Mouse (Mus musculus) midbrain, embryonic 13.5 days (tissue): Measurements from ENCODE around the gene Foxj1. TPM values are rescaled to one million over a fixed set of nuclear protein-coding genes. Genes with fewer than 3 reads are reported as not detected.
"Not testable (repeated sequence)": the region's sequence is repeated elsewhere in the genome, so short reads cannot be mapped to it uniquely, and the experiment has no call there.

Experiments used
- ATAC-seq: fragments of 200-750 bp; cut with Nextera tagmentation; 2 replicates; pipeline ENCODE4 v1.8.0; 2017; ENCODE audit warnings: mild to moderate bottlenecking, moderate TSS enrichment, moderate library complexity
- H3K27ac ChIP-seq: fragments of 300-500 bp; sonication (generic); 2 replicates; pipeline ENCODE4 v1.5.1; 2015; ENCODE audit warnings: inconsistent platforms, mild to moderate bottlenecking, moderate library complexity
- H3K27me3 ChIP-seq: fragments of 300-500 bp; sonication (generic); 2 replicates; pipeline ENCODE4 v1.6.1; 2015; ENCODE audit warnings: mild to moderate bottlenecking, inconsistent platforms
- H3K36me3 ChIP-seq: fragments of 300-500 bp; sonication (generic); 2 replicates; pipeline ENCODE4 v1.6.1; 2015; ENCODE audit warnings: mild to moderate bottlenecking, inconsistent platforms
- H3K4me1 ChIP-seq: fragments of 300-500 bp; sonication (generic); replicated peaks from 2 replicates; pipeline ENCODE4 v1.6.1; 2015; ENCODE audit warnings: inconsistent platforms
- H3K4me2 ChIP-seq: fragments of 300-500 bp; sonication (generic); replicated peaks from 2 replicates; pipeline ENCODE4 v1.6.1; 2015; ENCODE audit warnings: moderate library complexity, mild to moderate bottlenecking, inconsistent platforms
- H3K4me3 ChIP-seq: fragments of 300-500 bp; sonication (generic); replicated peaks from 2 replicates; pipeline ENCODE4 v1.5.1; 2015; ENCODE audit warnings: mild to moderate bottlenecking, inconsistent platforms
- H3K9ac ChIP-seq: fragments of 300-500 bp; sonication (generic); replicated peaks from 2 replicates; pipeline ENCODE4 v1.6.1; 2015; ENCODE audit warnings: mild to moderate bottlenecking, inconsistent platforms
- H3K9me3 ChIP-seq: fragments of 300-500 bp; sonication (generic); 2 replicates; pipeline ENCODE4 v1.6.1; 2016; ENCODE audit warnings: mild to moderate bottlenecking, inconsistent platforms
- WGBS: fragments of 180-500 bp; shearing (Covaris S2); methylation state at CpG from one replicate; pipeline ENCODE4 v1.1.7; 2015; 5-methylcytosine and 5-hydroxymethylcytosine counted together
- polyA plus RNA-seq: library from polyadenylated mRNA; unstranded; fragments of >200 nt; fragmentation: Nextera tagmentation; extraction: Ambion mirVana; gene quantifications from 2 replicates; pipeline ENCODE4 v1.2.1, GENCODE M21; 2015

Gene Foxj1
- polyA plus RNA-seq, 1 experiment from 2014 or later: 12.4 TPM

DNA sequence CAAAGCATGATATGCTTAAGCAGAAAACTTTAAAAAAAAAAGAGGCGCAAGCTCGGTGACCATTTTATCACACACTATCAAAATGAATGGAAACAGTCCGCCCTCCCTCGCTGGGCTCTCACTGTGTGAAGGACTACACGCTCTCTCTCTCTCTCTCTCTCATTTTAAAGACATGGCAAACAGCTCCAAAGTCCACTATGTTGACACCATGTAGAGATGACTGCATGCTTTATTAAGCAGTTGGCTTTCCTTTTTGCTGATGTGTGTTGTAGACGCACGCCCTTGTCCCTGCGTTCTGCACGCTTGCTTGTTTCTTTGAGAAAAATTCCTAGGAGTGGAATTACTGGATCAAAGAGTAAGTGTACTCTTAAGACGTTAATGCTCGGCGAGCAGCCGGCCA is 30.2 kb upstream of the Foxj1 start:
- H3K9ac ChIP-seq: no peak overlapping the region
- H3K4me2 ChIP-seq: no peak overlapping the region
- no peaks in the 10 kb centered on the region for H3K9me3 ChIP-seq
- H3K27me3 ChIP-seq: no peaks in the 10 kb centered on the region
- peaks cover 10% of the 10 kb centered on the region; the same call in 1 of the 2 replicates for H3K4me1 ChIP-seq
- no peak overlapping the region for H3K27ac ChIP-seq
- 41% methylated on average over 13 of the region's 13 CpGs for WGBS
- peaks cover 21% of the 10 kb centered on the region for H3K36me3 ChIP-seq
- no peak for ATAC-seq
- H3K4me3 ChIP-seq: no peak overlapping the region

DNA sequence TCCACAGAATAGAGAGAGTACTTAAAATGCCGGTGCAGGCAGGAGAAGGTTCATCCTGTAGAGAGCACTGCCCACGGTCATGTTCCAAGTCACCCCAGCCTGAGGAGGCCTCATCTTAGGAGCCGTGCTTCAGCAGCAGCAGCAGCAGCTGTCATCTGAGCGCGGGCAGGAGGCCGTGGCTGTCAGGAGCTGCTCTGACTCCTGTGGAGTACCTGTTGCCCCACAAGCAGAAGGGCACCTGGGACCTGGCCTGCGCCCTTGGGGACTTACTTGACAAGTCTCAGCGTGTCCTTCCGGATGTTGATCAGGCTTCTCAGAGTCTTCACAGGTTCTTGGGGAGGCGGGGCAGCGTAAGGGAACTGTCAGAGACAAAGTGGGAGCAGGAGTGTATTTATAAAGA is 26.8 kb upstream of the Foxj1 start:
- WGBS: 71% methylated on average over 11 of the region's 11 CpGs
- H3K36me3 ChIP-seq: peaks cover 46% of the 10 kb centered on the region
- no peak overlapping the region for H3K4me2 ChIP-seq

DNA sequence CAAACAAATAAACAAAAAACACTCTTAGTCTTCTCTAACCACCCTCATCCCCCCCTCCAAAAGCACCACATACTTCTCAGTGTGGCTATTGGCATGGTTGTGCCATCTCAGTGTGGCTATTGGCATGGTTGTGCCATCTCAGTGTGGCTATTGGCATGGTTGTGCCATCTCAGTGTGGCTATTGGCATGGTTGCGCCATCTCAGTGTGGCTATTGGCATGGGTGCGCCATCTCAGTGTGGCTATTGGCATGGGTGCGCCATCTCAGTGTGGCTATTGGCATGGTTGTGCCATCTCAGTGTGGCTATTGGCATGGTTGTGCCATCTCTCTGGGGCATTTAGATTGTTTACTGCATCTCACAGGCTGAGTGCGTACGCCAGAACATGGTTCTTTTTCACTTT is 25.7 kb upstream of the Foxj1 start:
- H3K4me2 ChIP-seq, H3K4me1 ChIP-seq, H3K27me3 ChIP-seq, H3K9me3 ChIP-seq, ATAC-seq, H3K9ac ChIP-seq, H3K4me3 ChIP-seq, H3K27ac ChIP-seq: not testable (repeated sequence)
- 98% methylated on average over 5 of the region's 5 CpGs for WGBS
- H3K36me3 ChIP-seq: peaks cover 54% of the 10 kb centered on the region

More for the DNA sequence above, 26.8 kb upstream of the Foxj1 start:
- ATAC-seq: no peak
- no peak overlapping the region for H3K9ac ChIP-seq
- no peak overlapping the region for H3K27ac ChIP-seq
- H3K4me1 ChIP-seq: peaks cover 10% of the 10 kb centered on the region; the same call in 1 of the 2 replicates
- H3K4me3 ChIP-seq: no peak overlapping the region
- no peaks in the 10 kb centered on the region for H3K9me3 ChIP-seq
- H3K27me3 ChIP-seq: no peaks in the 10 kb centered on the region

DNA sequence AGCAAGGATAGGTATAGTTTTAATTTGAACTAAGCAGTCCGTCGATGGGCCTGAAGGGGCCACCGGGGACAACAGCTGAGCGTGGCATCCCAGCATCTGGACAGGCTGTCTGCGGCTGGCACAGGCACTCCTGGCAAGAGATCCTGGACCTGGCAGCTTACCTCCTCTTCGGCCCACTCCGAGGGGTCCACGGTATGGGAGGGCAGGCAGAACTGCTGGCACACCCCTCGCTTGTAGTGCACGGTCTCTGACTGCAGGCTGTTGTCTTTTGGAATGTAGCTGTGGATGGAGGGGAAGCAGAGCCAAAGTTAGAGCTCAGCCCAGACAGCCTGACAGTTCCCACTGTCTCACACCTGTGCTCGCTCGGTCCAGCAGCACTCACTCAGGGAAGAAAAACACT is 24.5 kb upstream of the Foxj1 start:
- H3K9ac ChIP-seq: no peak overlapping the region; the same call in 1 of the 2 replicates
- 89% methylated on average over 12 of the region's 12 CpGs for WGBS
- no peak overlapping the region for H3K4me3 ChIP-seq
- 0 out of 2 replicates have a peak, but pooled peaks cover 2% of the 10 kb centered on the region for H3K9me3 ChIP-seq
- H3K4me2 ChIP-seq: no peak overlapping the region
- H3K27me3 ChIP-seq: no peaks in the 10 kb centered on the region
- peaks cover 66% of the 10 kb centered on the region for H3K36me3 ChIP-seq
- peak overlapping the region; percentile 44 for H3K27ac ChIP-seq
- H3K4me1 ChIP-seq: no peaks in the 10 kb centered on the region
- ATAC-seq: no peak

DNA sequence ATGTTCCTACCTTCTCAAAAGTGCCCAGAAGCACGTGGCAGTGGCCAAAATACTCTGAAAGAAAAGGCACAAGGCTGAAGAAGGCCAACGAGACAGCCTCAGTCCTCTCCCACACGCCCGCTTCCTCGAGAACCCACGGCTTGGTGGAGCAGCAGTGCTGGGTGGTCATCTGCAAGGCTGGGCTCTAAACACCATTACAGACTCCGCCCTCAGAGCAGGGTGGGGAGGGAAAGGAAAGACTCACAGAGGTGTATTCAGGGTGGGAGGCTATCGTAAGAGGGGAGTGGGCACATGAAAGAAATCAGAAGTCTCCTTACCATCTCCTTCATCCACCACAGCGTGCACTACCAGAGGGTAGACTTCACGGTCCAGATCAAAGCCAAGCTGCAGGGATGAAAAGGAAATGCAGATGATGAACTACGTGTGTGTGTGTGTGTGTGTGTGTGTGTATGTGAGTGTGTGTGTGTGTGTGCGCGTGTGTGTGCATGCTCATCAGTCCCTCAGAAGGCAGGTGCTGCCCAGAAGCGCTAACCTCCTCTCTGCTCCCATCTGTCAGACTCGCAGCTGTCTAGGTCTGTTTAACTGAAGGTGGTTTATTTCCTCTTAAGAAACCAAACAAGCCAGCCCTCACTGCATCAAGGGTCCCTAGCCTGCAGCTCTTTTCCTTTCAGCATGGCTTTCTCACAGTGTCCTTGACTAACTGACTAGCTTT is 23.9 kb upstream of the Foxj1 start:
- no peak overlapping the region; the same call in 1 of the 2 replicates for H3K9ac ChIP-seq
- no peak for ATAC-seq
- H3K4me3 ChIP-seq: no peak overlapping the region

DNA sequence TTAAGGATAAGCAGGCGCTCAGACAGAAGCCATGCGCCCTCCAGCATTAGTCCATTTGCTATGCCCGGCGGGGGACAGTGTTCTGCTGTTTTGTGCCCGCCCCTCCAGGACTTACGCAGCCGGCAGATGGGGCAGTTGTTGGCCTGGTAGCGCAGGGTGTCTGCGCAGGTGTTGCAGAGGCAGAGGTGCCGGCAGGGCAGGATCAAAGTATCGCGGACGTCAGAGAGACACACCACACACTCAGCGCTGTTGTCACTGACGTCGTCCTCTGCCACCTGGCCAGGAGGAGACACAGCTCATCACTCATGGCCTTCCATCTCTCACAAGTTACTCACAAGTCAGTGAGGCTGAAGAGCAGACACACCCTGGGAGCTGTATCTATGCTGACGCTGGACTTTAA is 19.3 kb upstream of the Foxj1 start:
- H3K9me3 ChIP-seq: 0 out of 2 replicates have a peak, but pooled peaks cover 2% of the 10 kb centered on the region
- peaks cover 85% of the 10 kb centered on the region for H3K36me3 ChIP-seq
- no peaks in the 10 kb centered on the region for H3K27me3 ChIP-seq
- no peak overlapping the region for H3K27ac ChIP-seq
- WGBS: 33% methylated on average over 17 of the region's 17 CpGs
- 0 out of 2 replicates have a peak overlapping the region, but pooled peaks have one; percentile 40 for H3K9ac ChIP-seq
- H3K4me2 ChIP-seq: no peak overlapping the region
- no peak overlapping the region for H3K4me3 ChIP-seq
- H3K4me1 ChIP-seq: no peaks in the 10 kb centered on the region
- ATAC-seq: no peak

More for the DNA sequence above, 23.9 kb upstream of the Foxj1 start:
- 75% methylated on average over 15 of the region's 15 CpGs for WGBS
- Histone ChIP-seq H3K4me2 (no peak overlapping the region), H3K9me3 (0 out of 2 replicates have a peak, but pooled peaks cover 2% of the 10 kb centered on the region), H3K27ac (peak overlapping the region; percentile 44), H3K27me3 (no peaks in the 10 kb centered on the region), H3K4me1 (no peaks in the 10 kb centered on the region), H3K36me3 (peaks cover 72% of the 10 kb centered on the region)

DNA sequence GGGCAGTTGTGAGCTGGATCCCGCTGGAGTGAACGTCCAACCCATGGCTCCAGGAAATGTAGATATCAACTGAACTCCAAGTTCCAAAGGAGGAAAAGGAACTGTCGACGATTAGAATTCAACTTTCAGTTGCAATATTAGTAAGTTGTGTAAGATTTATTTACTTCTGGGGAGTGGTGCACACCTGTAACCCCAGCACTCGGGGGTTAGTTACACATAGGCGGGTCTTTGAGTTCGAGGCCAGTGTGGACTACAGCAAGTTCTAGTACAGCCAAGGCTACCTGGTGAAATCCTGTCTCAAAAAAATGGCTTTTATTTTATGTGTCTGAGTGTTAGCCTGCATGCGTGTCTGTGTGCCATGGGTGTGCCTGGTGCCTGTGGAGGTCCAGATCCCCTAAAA is 18.3 kb upstream of the Foxj1 start:
- Histone ChIP-seq H3K27me3 (no peaks in the 10 kb centered on the region), H3K9ac (no peak overlapping the region), H3K4me3 (no peak overlapping the region), H3K4me1 (no peaks in the 10 kb centered on the region), H3K36me3 (peaks cover 85% of the 10 kb centered on the region), H3K9me3 (0 out of 2 replicates have a peak, but pooled peaks cover 2% of the 10 kb centered on the region), H3K4me2 (no peak overlapping the region), H3K27ac (no peak overlapping the region)
- ATAC-seq: no peak
- WGBS: 96% methylated on average over 8 of the region's 8 CpGs

DNA sequence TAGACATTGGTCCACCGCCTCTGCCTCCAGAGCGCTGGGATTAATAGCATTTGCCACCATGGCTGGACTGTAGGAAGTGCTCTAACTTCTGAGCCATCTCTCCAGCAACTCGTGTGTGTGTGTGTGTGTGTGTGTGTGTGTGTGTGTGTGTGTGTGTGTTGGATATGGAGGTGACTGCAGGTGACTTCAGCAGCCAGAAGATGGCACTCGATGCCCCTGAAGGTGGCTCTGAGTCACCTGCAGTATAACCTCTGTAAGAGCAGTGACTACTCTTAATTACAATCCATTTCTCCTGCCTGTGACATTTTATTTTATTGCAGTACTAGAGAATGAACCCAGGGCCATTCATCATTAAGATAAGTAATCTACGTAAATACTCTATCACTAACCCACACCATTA is 16.1 kb upstream of the Foxj1 start:
- H3K36me3 ChIP-seq: peaks cover 92% of the 10 kb centered on the region
- no peak overlapping the region for H3K4me2 ChIP-seq
- no peak overlapping the region for H3K27ac ChIP-seq
- ATAC-seq: no peak
- no peak overlapping the region for H3K4me3 ChIP-seq
- no peaks in the 10 kb centered on the region for H3K27me3 ChIP-seq
- WGBS: 92% methylated on average over 5 of the region's 5 CpGs
- 0 out of 2 replicates have a peak, but pooled peaks cover 2% of the 10 kb centered on the region for H3K9me3 ChIP-seq
- H3K9ac ChIP-seq: no peak overlapping the region
- H3K4me1 ChIP-seq: no peaks in the 10 kb centered on the region

DNA sequence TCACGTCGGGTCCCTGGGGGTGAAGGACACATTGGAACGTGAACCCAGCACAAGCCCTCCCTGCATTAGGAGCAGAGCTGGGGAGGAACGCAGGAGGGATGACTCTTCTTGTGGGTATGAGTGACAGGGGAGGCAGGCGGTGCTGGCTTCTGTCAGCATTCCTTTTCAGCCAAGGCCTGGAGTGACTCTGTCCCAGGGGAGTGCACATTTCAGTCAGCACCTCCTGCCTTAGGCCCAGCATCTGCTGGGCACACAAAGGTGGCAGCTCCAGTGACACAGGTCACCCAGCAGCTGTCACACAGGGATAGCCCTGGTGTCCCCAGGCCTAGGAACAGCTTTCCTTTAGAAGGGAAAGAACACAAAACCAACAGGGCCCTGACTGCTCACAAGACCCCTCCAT is 12.8 kb upstream of the Foxj1 start:
- Histone ChIP-seq H3K4me3 (no peak overlapping the region), H3K4me2 (no peak overlapping the region), H3K9ac (no peak overlapping the region), H3K36me3 (peaks cover 86% of the 10 kb centered on the region), H3K27me3 (no peaks in the 10 kb centered on the region), H3K4me1 (no peaks in the 10 kb centered on the region), H3K27ac (no peak overlapping the region), H3K9me3 (no peaks in the 10 kb centered on the region)
- 86% methylated on average over 5 of the region's 5 CpGs for whole genome bisulfite sequencing
- no peak for ATAC-seq

DNA sequence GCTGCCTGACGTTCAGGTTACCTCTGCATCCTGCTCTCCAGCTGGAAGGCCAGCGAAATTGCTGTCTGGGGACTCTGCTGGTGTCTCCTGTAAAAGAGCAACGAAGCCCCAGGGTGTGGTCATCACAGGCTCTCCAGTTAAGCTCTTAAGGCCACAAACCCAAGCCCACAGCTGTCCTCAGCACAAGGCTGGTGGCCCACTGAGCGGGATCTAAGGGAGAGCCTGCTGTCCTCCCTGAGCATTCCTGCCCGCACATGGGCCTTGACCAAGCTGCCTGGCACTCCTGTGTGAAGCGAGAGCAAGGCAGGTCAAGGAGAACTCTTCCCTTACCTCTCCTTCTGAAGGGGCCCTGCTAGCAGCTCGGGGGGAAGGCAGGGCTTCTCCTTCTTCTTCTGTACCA is 11.8 kb upstream of the Foxj1 start:
- H3K9me3 ChIP-seq: no peaks in the 10 kb centered on the region
- ATAC-seq: no peak
- no peaks in the 10 kb centered on the region for H3K27me3 ChIP-seq
- 80% methylated on average over 7 of the region's 7 CpGs for WGBS
- peaks cover 87% of the 10 kb centered on the region for H3K36me3 ChIP-seq
- H3K4me3 ChIP-seq: no peak overlapping the region
- H3K4me1 ChIP-seq: peaks cover 3% of the 10 kb centered on the region; the same call in 1 of the 2 replicates
- H3K27ac ChIP-seq: no peak overlapping the region
- H3K9ac ChIP-seq: no peak overlapping the region
- H3K4me2 ChIP-seq: no peak overlapping the region

DNA sequence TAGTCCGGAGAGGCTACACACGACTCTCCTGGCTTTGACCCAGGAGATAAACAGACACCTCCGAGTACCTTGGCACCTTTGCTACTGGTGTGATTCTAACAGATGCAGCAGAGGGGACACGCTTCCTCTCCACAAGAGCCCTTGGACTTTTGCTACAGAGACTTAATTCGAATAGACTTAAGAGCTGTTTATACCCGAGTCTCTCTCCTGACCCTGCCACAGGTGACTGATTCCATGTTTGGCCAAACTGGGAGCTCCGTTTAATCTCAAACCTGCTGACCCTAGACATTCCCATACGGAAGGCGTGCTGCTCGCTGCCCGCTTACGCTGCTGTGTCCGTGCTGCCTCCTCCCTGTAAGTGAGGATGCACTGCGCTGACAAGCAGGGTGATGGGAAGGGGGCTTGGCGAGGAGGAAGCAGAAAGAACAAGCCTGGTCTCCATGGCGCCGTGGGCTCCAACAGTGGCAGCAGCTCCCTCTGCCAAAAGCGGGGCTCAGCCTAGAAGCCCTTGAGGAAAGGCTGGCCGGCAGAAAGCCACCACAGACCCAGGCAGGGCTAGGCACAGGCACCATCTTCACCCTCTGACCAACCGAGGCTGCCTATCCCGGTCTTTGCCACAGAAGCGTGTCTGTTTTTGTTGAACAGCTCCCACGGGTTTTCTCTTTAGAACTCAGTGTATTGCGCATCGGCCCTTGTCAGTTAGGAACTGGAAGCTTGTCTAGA is 7.0 kb upstream of the Foxj1 start:
- no peak overlapping the region for H3K4me2 ChIP-seq
- peaks cover 5% of the 10 kb centered on the region; the same call in 1 of the 2 replicates for H3K4me1 ChIP-seq
- ATAC-seq: no peak
- no peaks in the 10 kb centered on the region for H3K27me3 ChIP-seq
- H3K9me3 ChIP-seq: no peaks in the 10 kb centered on the region
- no peak overlapping the region; the same call in 1 of the 2 replicates for H3K9ac ChIP-seq
- WGBS: 77% methylated on average over 25 of the region's 25 CpGs
- no peak overlapping the region for H3K4me3 ChIP-seq
- peaks cover 71% of the 10 kb centered on the region for H3K36me3 ChIP-seq
- H3K27ac ChIP-seq: 0 out of 2 replicates have a peak overlapping the region, but pooled peaks have one; percentile 32

DNA sequence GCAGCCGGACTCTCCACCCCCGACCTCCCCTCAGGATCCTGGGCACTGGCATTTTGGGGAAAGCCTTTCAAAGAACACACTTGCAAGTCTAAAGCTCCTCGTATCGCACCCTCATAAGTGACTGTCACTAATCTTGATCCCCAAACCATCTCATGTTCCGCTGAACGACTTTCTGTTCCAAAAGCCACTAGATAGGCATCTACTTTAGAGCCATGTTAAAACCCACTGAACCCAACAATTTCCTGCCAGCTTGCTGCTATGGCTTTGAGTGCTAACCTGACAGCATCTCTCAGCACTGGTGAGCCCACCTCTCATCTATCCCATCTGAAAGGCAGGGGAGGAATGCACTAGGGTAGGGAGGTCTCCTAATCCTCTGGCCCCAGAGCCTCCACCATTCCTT is 2.3 kb upstream of the Foxj1 start:
- H3K9ac ChIP-seq: peak overlapping the region; percentile 24; the same call in 1 of the 2 replicates
- H3K4me3 ChIP-seq: no peak overlapping the region
- H3K9me3 ChIP-seq: no peaks in the 10 kb centered on the region
- H3K27ac ChIP-seq: no peak overlapping the region
- WGBS: 84% methylated on average over 6 of the region's 6 CpGs
- peaks cover 31% of the 10 kb centered on the region for H3K36me3 ChIP-seq
- ATAC-seq: no peak
- peaks cover 20% of the 10 kb centered on the region for H3K27me3 ChIP-seq
- no peak overlapping the region for H3K4me2 ChIP-seq
- peaks cover 50% of the 10 kb centered on the region for H3K4me1 ChIP-seq
